Mouse (Mus musculus) heart, embryonic 14.5 days (tissue): ENCODE results near the gene Lair1. TPM values are rescaled to one million over a fixed set of nuclear protein-coding genes. Genes with fewer than 3 reads are reported as not detected.

ENCODE experiments used
- ATAC-seq: fragments of 200-750 bp; cut with Nextera tagmentation; 2 replicates; pipeline ENCODE4 v1.8.0; 2017; ENCODE audit warnings: low read depth, moderate TSS enrichment; ENCODE audit not compliant: insufficient number of reproducible peaks, insufficient read depth, low FRiP score
- H3K27ac ChIP-seq, 2 experiments: fragments of 200-500 bp in 1 of 2; fragments of 300-500 bp in 1 of 2; sonication (generic) in 1 of 2; replicated peaks in 1 of 2; 2 replicates each; pipeline ENCODE4 v1.5.1; 2012 to 2014; ENCODE audit warnings: low read depth in 2 of 2, low read length in 2 of 2, control low read depth in 1 of 2, mild to moderate bottlenecking in 1 of 2, mixed read lengths in 1 of 2; ENCODE audit not compliant: control insufficient read depth in 1 of 2, insufficient read depth in 1 of 2
- H3K27me3 ChIP-seq: fragments of 300-500 bp; sonication (generic); 2 replicates; pipeline ENCODE4 v1.6.1; 2014; ENCODE audit warnings: mild to moderate bottlenecking, low read length, control low read depth; ENCODE audit not compliant: control insufficient read depth, insufficient read depth
- H3K36me3 ChIP-seq: fragments of 300-500 bp; sonication (generic); 2 replicates; pipeline ENCODE4 v1.6.1; 2014; ENCODE audit warnings: mild to moderate bottlenecking, control low read depth, low read length, mixed read lengths; ENCODE audit not compliant: control insufficient read depth, insufficient read depth
- H3K4me1 ChIP-seq, 2 experiments: fragments of 200-500 bp in 1 of 2; fragments of 300-500 bp in 1 of 2; sonication (generic) in 1 of 2; 2 replicates each; pipeline ENCODE4 v1.6.1; 2012 to 2014; ENCODE audit warnings: low read length in 2 of 2, control low read depth in 1 of 2, mixed read lengths in 1 of 2; ENCODE audit not compliant: control insufficient read depth in 2 of 2, insufficient read depth in 2 of 2
- H3K4me2 ChIP-seq: fragments of 300-500 bp; sonication (generic); 2 replicates; pipeline ENCODE4 v1.6.1; 2014; ENCODE audit warnings: mild to moderate bottlenecking, low read length
- H3K4me3 ChIP-seq, 2 experiments: fragments of 200-500 bp in 1 of 2; fragments of 300-500 bp in 1 of 2; sonication (generic) in 1 of 2; 2 replicates each; pipeline ENCODE4 v1.5.1; 2012 to 2014; ENCODE audit warnings: low read length in 2 of 2, mild to moderate bottlenecking in 2 of 2, control low read depth in 1 of 2, low read depth in 1 of 2, moderate library complexity in 1 of 2; ENCODE audit not compliant: control insufficient read depth in 1 of 2, insufficient read depth in 1 of 2
- H3K9ac ChIP-seq: fragments of 300-500 bp; sonication (generic); 2 replicates; pipeline ENCODE4 v1.6.1; 2014; ENCODE audit warnings: mild to moderate bottlenecking, low read length
- H3K9me3 ChIP-seq: fragments of 300-500 bp; sonication (generic); 2 replicates; pipeline ENCODE4 v1.6.1; 2016; ENCODE audit warnings: low read length, control low read depth; ENCODE audit not compliant: control insufficient read depth
- WGBS: fragments of 180-500 bp; shearing (Covaris S2); extraction: QIAGEN DNeasy Blood & Tissue Kit; methylation state at CpG from one replicate; pipeline ENCODE4 v1.1.7; 2014; 5-methylcytosine and 5-hydroxymethylcytosine counted together
- polyA plus RNA-seq: library from polyadenylated mRNA; unstranded; fragments of >200 nt; fragmentation: Nextera tagmentation; extraction: Ambion mirVana; gene quantifications from 2 replicates; pipeline ENCODE4 v1.2.1, GENCODE M21; 2014

Gene Lair1
- polyA plus RNA-seq, 1 experiment from 2014 or later: 0.99 TPM

DNA sequence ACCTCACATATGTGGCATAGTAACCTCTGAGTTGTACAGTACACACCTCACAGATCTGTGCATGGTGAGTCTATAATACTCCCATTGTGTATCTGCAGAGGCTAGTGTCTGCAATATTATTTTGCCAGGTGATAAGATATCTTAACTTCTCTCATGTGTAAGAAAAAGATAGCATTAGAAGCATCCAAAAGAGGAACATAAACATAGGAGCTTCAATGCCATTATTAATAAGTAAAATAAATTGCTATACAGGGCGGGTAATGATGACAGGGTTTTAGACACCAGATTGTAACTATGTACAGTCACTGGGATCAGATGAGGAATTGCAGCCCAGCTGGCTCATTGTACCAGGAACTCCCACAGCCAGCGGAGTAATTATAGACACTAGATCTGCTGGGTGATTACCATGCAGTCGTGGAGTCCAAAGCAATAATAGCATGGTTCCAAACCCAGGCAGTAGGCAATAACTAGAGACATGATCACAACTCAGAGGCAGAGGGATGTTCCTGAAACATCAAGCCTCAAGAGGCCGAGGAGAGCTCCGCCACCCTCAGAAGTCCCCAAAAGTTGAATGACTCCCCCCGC is 25.0 kb upstream of the Lair1 start:
- no peak overlapping the region for H3K27ac ChIP-seq
- H3K36me3 ChIP-seq: no peaks in the 10 kb centered on the region
- H3K9me3 ChIP-seq: no peaks in the 10 kb centered on the region
- 0 out of 4 replicates have a peak, but pooled peaks cover 0 to 2% of the 10 kb centered on the region in 2 experiments for H3K4me1 ChIP-seq
- 70% methylated on average over 6 of the region's 6 CpGs for WGBS
- no peak overlapping the region for H3K4me2 ChIP-seq
- H3K4me3 ChIP-seq: no peak overlapping the region
- H3K9ac ChIP-seq: no peak overlapping the region
- no peaks in the 10 kb centered on the region for H3K27me3 ChIP-seq
- ATAC-seq: no peak

DNA sequence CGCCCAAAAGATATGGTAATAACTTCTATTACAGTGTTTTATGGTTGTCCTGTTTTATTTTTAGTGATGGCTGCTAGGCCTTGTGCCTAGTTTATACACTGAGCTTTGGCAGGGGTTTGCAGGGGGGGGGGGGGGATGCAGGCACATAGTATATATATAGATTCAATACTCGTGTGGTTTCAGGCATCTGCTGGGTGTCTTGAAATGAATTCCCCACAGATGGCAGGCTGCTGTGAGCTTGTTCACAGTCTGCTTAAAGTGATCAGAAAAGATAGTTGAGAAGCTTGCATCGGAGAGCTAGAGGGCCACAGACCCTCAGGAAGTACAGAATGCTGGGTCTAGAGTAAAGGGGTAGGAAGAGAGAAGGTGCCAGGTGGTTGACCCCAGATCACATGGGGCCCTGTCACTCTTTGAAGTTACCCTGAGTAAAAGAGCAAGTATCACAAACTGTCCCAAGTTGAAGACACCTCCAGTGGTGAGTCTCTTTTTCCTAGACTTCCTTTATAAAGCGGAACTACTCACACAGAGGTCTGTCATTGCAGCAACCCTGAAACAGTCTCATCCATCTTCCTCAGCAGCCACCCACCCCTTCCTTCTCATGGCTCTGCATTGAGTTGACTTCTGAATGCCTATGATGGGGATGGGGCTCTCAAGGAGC is 24.4 kb upstream of the Lair1 start:
- 66% methylated on average over 4 of the region's 4 CpGs for WGBS

GRCm38 (mm10) chr7:4085562-4085961 is 22.6 kb upstream of the Lair1 start:
- no peak overlapping the region for H3K4me3 ChIP-seq
- H3K9ac ChIP-seq: no peak overlapping the region
- no peak overlapping the region for H3K4me2 ChIP-seq
- H3K4me1 ChIP-seq: no peaks in the 10 kb centered on the region
- H3K36me3 ChIP-seq: no peaks in the 10 kb centered on the region
- no peaks in the 10 kb centered on the region for H3K9me3 ChIP-seq
- no peak for ATAC-seq
- no peak overlapping the region for H3K27ac ChIP-seq
- no peaks in the 10 kb centered on the region for H3K27me3 ChIP-seq

More for the DNA sequence above, 24.4 kb upstream of the Lair1 start:
- no peak overlapping the region for H3K9ac ChIP-seq
- no peaks in the 10 kb centered on the region for H3K9me3 ChIP-seq
- H3K36me3 ChIP-seq: no peaks in the 10 kb centered on the region
- 0 out of 4 replicates have a peak, but pooled peaks cover 0 to 2% of the 10 kb centered on the region in 2 experiments for H3K4me1 ChIP-seq
- ATAC-seq: no peak
- H3K27me3 ChIP-seq: no peaks in the 10 kb centered on the region
- H3K4me3 ChIP-seq: no peak overlapping the region
- H3K27ac ChIP-seq: no peak overlapping the region
- no peak overlapping the region for H3K4me2 ChIP-seq

GRCm38 (mm10) chr7:4084161-4084560 is 21.2 kb upstream of the Lair1 start:
- Histone ChIP-seq H3K9me3 (no peaks in the 10 kb centered on the region), H3K4me2 (no peak overlapping the region), H3K4me3 (no peak overlapping the region), H3K4me1 (no peaks in the 10 kb centered on the region), H3K27ac (no peak overlapping the region), H3K36me3 (no peaks in the 10 kb centered on the region), H3K9ac (no peak overlapping the region), H3K27me3 (no peaks in the 10 kb centered on the region)
- 57% methylated on average over 6 of the region's 6 CpGs for WGBS
- no peak for ATAC-seq

GRCm38 (mm10) chr7:4082804-4083203 is 19.8 kb upstream of the Lair1 start:
- Histone ChIP-seq H3K27me3 (no peaks in the 10 kb centered on the region), H3K9ac (no peak overlapping the region), H3K4me3 (no peak overlapping the region), H3K4me1 (no peaks in the 10 kb centered on the region), H3K4me2 (no peak overlapping the region), H3K9me3 (no peaks in the 10 kb centered on the region), H3K27ac (no peak overlapping the region), H3K36me3 (no peaks in the 10 kb centered on the region)
- no peak for ATAC-seq
- WGBS: 26% methylated on average over 2 of the region's 2 CpGs

DNA sequence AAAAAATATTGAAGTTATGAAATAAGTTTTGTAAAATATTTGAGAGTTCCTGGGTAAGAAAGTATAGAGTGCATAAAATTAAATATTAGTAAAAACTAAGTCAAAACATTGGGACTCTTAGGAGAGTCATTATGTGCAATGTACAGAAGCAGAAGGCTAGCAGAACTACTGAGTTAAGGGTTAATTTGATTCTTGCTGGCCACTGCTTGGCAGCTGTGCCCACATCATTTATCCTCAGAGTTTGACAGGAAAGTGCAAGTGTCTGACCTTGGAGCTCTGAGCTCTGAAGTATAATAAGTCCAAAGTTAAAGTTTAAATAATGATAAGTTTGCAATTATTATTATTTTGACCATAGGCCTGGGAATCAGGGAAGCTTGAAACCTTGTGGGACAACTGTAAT is 18.7 kb upstream of the Lair1 start:
- no peak for ATAC-seq
- no peaks in the 10 kb centered on the region for H3K4me1 ChIP-seq
- H3K9me3 ChIP-seq: no peaks in the 10 kb centered on the region
- no peaks in the 10 kb centered on the region for H3K27me3 ChIP-seq
- no peak overlapping the region for H3K27ac ChIP-seq
- H3K9ac ChIP-seq: no peak overlapping the region
- H3K36me3 ChIP-seq: no peaks in the 10 kb centered on the region
- no peak overlapping the region for H3K4me2 ChIP-seq
- H3K4me3 ChIP-seq: no peak overlapping the region

DNA sequence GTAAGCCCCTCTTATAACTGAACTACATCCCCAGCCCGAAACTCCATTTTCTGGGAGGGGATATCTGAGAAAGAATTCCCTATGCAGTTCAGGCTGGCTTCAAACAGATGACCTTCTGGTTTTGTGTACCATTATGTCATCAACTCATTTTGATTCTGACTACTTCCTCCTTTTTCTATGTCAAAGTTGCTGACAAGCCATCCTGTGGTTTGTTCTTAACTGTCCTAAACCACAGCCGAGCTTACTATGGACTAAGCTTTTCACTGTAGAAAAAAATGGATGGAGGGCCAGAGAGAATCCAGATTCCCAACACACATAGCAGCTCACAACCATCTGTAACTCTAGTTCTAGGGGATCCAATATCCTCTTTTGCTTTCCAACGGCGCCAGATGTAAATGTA is 17.5 kb upstream of the Lair1 start:
- Histone ChIP-seq H3K4me1 (no peaks in the 10 kb centered on the region), H3K4me3 (no peak overlapping the region), H3K9ac (no peak overlapping the region), H3K27me3 (no peaks in the 10 kb centered on the region), H3K4me2 (no peak overlapping the region), H3K27ac (no peak overlapping the region), H3K36me3 (no peaks in the 10 kb centered on the region), H3K9me3 (no peaks in the 10 kb centered on the region)
- WGBS: 79% methylated on average over 4 of the region's 4 CpGs
- no peak for ATAC-seq

DNA sequence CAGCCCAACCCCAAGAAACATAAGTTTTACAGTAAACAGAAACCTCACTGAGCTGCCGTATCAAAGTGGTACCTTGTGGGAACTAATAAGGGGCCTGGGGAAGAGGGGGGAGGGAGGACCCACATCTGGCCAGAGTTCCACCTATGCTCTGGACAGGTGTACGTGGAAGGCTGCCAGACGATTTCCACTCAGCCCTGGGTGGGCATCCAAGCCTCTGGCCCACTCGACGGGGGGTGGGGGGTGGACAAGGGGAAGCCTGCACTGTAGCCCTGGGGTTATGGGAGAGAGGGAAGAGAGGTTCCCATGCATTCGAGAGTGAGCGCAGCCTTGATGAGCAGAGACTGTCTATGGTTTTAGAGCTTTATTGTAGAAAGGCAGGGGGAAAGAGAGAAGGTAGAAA is 16.5 kb upstream of the Lair1 start:
- ATAC-seq: no peak
- Histone ChIP-seq H3K27ac (no peak overlapping the region), H3K27me3 (no peaks in the 10 kb centered on the region), H3K9me3 (no peaks in the 10 kb centered on the region), H3K9ac (no peak overlapping the region), H3K36me3 (no peaks in the 10 kb centered on the region), H3K4me2 (no peak overlapping the region), H3K4me3 (no peak overlapping the region), H3K4me1 (no peaks in the 10 kb centered on the region)
- 77% methylated on average over 7 of the region's 7 CpGs for WGBS
